Mouse (Mus musculus) intestine, postnatal 0 days (tissue): ENCODE measurements at regions not wholly inside any gene's neighbourhood (a gene's known extent, or its start where the extent isn't known, plus 50 kb on each side); places are given as distances from the start of the nearest gene placed in this dataset.

Experiments used
- ATAC-seq: fragments of 200-750 bp; cut with Nextera tagmentation; 2 replicates; pipeline ENCODE4 v1.8.0; 2017; ENCODE audit warnings: mild to moderate bottlenecking, moderate TSS enrichment, moderate library complexity
- H3K27ac ChIP-seq: fragments of 300-500 bp; sonication (generic); 2 replicates; pipeline ENCODE4 v1.5.1; 2014; ENCODE audit warnings: mild to moderate bottlenecking, low read depth, low read length, moderate library complexity
- H3K27me3 ChIP-seq: fragments of 300-500 bp; sonication (generic); replicated peaks from 2 replicates; pipeline ENCODE4 v1.6.1; 2014; ENCODE audit warnings: low read length, mixed read lengths; ENCODE audit not compliant: control insufficient read depth, insufficient read depth
- H3K36me3 ChIP-seq: fragments of 300-500 bp; sonication (generic); 2 replicates; pipeline ENCODE4 v1.6.1; 2014; ENCODE audit warnings: mild to moderate bottlenecking, moderate library complexity; ENCODE audit not compliant: control insufficient read depth, insufficient read depth
- H3K4me1 ChIP-seq: fragments of 300-500 bp; sonication (generic); replicated peaks from 2 replicates; pipeline ENCODE4 v1.6.1; 2014; ENCODE audit warnings: antibody characterized with exemption, low read length, mixed read lengths; ENCODE audit not compliant: control insufficient read depth, insufficient read depth
- H3K4me2 ChIP-seq: fragments of 300-500 bp; sonication (generic); replicated peaks from 2 replicates; pipeline ENCODE4 v1.6.1; 2014; ENCODE audit warnings: low read depth, mild to moderate bottlenecking, moderate library complexity
- H3K4me3 ChIP-seq: fragments of 300-500 bp; sonication (generic); 2 replicates; pipeline ENCODE4 v1.5.1; 2014; ENCODE audit warnings: low read depth, low read length
- H3K9ac ChIP-seq: fragments of 300-500 bp; sonication (generic); 2 replicates; pipeline ENCODE4 v1.6.1; 2014; ENCODE audit warnings: mild to moderate bottlenecking, low read depth, low read length
- H3K9me3 ChIP-seq: fragments of 300-500 bp; sonication (generic); 2 replicates; pipeline ENCODE4 v1.6.1; 2016; ENCODE audit warnings: mixed run types; ENCODE audit not compliant: control insufficient read depth
- CTCF ChIP-seq: sonication (generic); IDR thresholded peaks from 2 replicates; pipeline ENCODE4 v1.5.1; 2016; ENCODE audit warnings: low read depth, mild to moderate bottlenecking, control low read depth, antibody characterized with exemption, moderate library complexity
- WGBS: fragments of 180-500 bp; shearing (Covaris S2); extraction: QIAGEN DNeasy Blood & Tissue Kit; methylation state at CpG from one replicate; pipeline ENCODE4 v1.1.7; 2014; 5-methylcytosine and 5-hydroxymethylcytosine counted together

DNA sequence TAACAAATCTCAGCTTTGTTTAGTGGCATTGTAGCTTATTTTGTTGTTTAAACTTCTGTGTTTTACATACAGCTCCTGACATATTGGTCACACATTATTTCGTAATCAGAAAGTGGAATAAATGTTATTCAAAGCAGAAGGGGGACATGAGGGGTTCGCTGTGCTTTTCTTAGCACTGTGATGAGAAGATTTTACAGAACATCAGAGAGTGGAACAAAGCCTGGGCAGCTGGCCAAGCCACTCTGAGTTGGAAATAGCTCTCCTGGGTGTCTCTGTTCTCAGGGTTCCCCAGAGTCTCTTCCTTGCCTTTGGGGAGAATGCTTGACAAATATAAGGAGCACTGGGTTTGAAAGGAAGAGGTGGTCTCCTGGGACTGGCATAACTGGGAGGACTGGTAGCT lies 124.7 kb upstream of the Adra1d start:
- Histone ChIP-seq H3K36me3 (no peaks in the 10 kb centered on the region), H3K27me3 (no peaks in the 10 kb centered on the region), H3K9ac (no peak overlapping the region), H3K9me3 (no peaks in the 10 kb centered on the region), H3K4me2 (no peak overlapping the region), H3K4me3 (no peak overlapping the region), H3K4me1 (no peaks in the 10 kb centered on the region), H3K27ac (no peak overlapping the region)
- 64% methylated on average over 2 of the region's 2 CpGs for WGBS
- TF ChIP-seq CTCF, result no peak
- ATAC-seq, result no peak

DNA sequence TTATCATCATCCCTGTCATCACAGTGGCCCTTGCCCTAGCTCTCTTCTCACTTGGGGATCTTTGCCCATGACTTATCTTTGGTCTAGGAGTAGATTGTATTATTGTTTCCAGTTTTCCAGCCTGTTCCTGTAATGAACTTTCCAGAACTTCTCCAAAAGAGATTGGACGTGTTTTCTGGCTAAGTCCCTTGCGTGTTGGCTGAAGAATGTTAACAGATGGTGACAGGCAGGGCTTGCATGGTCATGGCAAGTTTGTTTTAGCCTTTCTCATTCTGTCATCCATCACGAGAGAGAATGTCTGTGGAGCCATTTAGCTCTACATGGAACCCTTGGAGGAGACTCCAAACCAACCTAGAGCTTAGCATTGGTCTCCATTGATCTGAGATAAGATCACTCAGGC lies 123.2 kb upstream of the Adra1d start:
- H3K4me2 ChIP-seq, result no peak overlapping the region
- ATAC-seq, result no peak
- no peaks in the 10 kb centered on the region for H3K9me3 ChIP-seq
- no peak for TF ChIP-seq CTCF
- H3K9ac ChIP-seq, result no peak overlapping the region
- no peaks in the 10 kb centered on the region for H3K36me3 ChIP-seq
- H3K27ac ChIP-seq, result no peak overlapping the region
- H3K27me3 ChIP-seq, result no peaks in the 10 kb centered on the region
- WGBS, result 81% methylated on average over 3 of the region's 3 CpGs
- H3K4me3 ChIP-seq, result no peak overlapping the region
- no peaks in the 10 kb centered on the region for H3K4me1 ChIP-seq

DNA sequence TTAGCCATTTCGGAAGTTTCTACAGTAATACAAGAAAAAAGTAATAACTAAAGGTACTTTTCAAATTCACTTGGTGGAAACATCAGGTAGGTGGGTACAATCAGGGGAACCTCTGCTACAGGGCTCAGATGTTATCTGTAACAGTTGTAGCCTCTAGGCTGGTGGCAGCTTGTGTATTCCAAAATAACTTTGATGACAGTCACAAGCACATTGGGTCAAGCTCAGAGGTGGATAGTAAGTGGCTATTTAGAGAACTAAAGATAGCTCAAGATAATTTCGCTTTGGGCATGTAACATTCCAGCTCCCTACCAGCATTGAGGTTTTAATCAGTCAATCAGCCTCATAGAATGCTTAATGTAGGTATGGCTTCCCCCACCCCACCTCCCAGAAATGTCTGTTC lies 121.7 kb upstream of the Adra1d start:
- no peak overlapping the region for H3K9ac ChIP-seq
- TF ChIP-seq CTCF, result no peak
- WGBS, result 83% methylated on average over 2 of the region's 2 CpGs
- no peak overlapping the region for H3K4me2 ChIP-seq
- no peaks in the 10 kb centered on the region for H3K27me3 ChIP-seq
- no peaks in the 10 kb centered on the region for H3K9me3 ChIP-seq
- no peak for ATAC-seq
- no peak overlapping the region for H3K27ac ChIP-seq
- H3K36me3 ChIP-seq, result no peaks in the 10 kb centered on the region
- H3K4me3 ChIP-seq, result no peak overlapping the region
- H3K4me1 ChIP-seq, result no peaks in the 10 kb centered on the region

DNA sequence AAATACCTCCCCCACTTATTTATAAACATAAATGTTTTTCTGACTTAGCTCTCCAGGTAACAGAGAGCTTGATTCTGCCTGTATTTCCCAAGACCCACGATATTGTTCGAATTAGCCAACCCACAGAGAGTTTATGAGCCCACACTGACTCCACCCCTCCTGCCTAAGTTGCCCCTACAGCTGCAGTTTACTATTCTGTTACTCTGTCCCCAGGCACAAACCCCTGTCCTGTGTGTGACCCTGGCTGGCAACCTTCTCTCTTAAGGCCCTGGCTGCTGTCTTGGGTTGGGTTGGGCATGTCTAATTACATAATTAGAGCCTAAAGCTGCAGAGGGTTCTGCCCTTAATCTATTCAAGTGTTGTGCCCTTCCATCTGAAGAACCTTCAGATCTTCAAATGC lies 116.4 kb upstream of the Adra1d start:
- H3K27ac ChIP-seq, result no peak overlapping the region
- no peak overlapping the region for H3K4me2 ChIP-seq
- no peaks in the 10 kb centered on the region for H3K9me3 ChIP-seq
- no peak for TF ChIP-seq CTCF
- no peak for ATAC-seq
- H3K4me3 ChIP-seq, result no peak overlapping the region
- H3K4me1 ChIP-seq, result no peaks in the 10 kb centered on the region
- H3K9ac ChIP-seq, result no peak overlapping the region
- WGBS, result 70% methylated on average over 2 of the region's 2 CpGs
- no peaks in the 10 kb centered on the region for H3K36me3 ChIP-seq
- H3K27me3 ChIP-seq, result no peaks in the 10 kb centered on the region

DNA sequence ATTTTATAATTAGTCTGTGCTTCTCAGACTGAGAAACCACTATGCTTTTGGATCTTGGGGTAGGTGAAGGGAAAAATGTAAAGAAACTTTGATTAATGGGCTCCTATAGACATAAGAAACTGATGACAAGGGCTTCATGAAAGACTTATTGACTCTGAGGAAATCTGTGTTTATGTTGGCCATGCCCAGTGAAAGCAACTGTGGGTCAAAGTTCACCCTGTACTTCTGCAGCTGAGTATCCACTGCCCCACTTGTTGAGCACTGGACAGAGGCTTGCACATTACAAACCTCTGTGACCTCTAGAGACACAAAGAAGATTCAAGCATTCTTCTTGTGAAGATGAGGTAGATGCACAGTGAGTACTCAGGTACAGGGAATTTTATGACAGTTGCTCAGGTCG lies 114.7 kb upstream of the Adra1d start:
- WGBS, result 78% methylated on average over 1 of the region's 1 CpGs
- H3K4me2 ChIP-seq, result no peak overlapping the region
- H3K4me3 ChIP-seq, result no peak overlapping the region
- H3K36me3 ChIP-seq, result no peaks in the 10 kb centered on the region
- no peak for TF ChIP-seq CTCF
- no peak overlapping the region for H3K27ac ChIP-seq
- no peak for ATAC-seq
- no peaks in the 10 kb centered on the region for H3K27me3 ChIP-seq
- no peaks in the 10 kb centered on the region for H3K9me3 ChIP-seq
- no peaks in the 10 kb centered on the region for H3K4me1 ChIP-seq
- H3K9ac ChIP-seq, result no peak overlapping the region

DNA sequence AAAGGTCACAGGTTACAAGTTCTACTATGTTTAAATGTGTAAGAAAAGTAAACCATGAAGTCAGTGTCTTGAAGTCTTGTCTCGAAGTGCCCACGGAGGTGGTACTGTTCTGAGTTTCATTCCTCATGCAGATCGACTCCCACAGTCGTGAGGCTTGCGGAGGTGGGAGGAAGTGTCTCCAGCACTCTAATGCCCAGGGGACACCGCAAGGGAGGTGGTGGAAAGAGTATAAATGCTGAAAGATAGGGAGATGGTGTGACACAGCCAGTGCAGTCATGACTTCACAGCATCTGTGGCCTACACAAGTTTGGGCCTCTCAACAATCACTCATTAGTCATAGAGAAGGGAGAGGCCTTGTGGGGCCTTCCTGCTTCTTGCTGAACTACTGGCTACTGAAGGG lies 112.8 kb upstream of the Adra1d start:
- no peak overlapping the region for H3K9ac ChIP-seq
- 90% methylated on average over 6 of the region's 6 CpGs for WGBS
- H3K36me3 ChIP-seq, result no peaks in the 10 kb centered on the region
- no peak for TF ChIP-seq CTCF
- H3K4me2 ChIP-seq, result no peak overlapping the region
- H3K9me3 ChIP-seq, result no peaks in the 10 kb centered on the region
- H3K27ac ChIP-seq, result no peak overlapping the region
- no peak for ATAC-seq
- no peak overlapping the region for H3K4me3 ChIP-seq
- H3K4me1 ChIP-seq, result no peaks in the 10 kb centered on the region
- no peaks in the 10 kb centered on the region for H3K27me3 ChIP-seq

DNA sequence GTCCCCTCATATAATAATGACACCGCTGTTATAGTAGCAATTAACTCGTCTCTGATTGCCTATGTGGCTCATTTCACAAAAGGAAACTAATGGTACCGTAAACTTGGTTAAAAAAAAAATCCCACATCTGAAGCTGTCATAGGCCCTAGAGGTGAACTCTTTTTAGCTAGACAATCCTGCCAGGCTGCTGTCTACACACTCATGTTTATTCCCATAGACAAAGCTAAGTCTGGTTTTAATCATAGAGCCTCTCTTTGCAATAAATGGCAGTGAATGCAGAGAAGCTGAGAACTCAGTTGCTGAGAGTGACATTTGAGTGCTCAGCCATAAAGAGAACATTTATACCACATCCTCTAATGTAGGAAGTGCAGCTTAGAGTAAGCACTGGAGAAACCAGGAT lies 111.3 kb upstream of the Adra1d start:
- no peak overlapping the region for H3K4me3 ChIP-seq
- H3K27ac ChIP-seq, result no peak overlapping the region
- no peaks in the 10 kb centered on the region for H3K9me3 ChIP-seq
- no peaks in the 10 kb centered on the region for H3K36me3 ChIP-seq
- no peak overlapping the region for H3K9ac ChIP-seq
- WGBS, result 54% methylated on average over 3 of the region's 3 CpGs
- no peak overlapping the region for H3K4me2 ChIP-seq
- H3K4me1 ChIP-seq, result no peaks in the 10 kb centered on the region
- H3K27me3 ChIP-seq, result no peaks in the 10 kb centered on the region
- no peak for ATAC-seq
- no peak for TF ChIP-seq CTCF
